Mouse (Mus musculus): ENCODE measurements around the gene Kctd2. TPM values are rescaled to one million over a fixed set of nuclear protein-coding genes. Genes with fewer than 3 reads are reported as not detected.

The Kctd2 gene
- polyA plus RNA-seq, 1 experiment from 2014 or later: 3.2 TPM

- Histone ChIP-seq H3K4me2 (ENCODE audit: low read depth, low read length) (no peak overlapping the region), H3K9me3 (replicated peaks; ENCODE audit: control insufficient read depth, low read length) (no peaks in the 10 kb centered on the region), H3K27ac (ENCODE audit: low read length) (no peak overlapping the region), H3K9ac (ENCODE audit: low read length) (no peak overlapping the region), H3K36me3 (ENCODE audit: control insufficient read depth, insufficient read depth, low read length) (peaks cover 5% of the 10 kb centered on the region; the same call in 1 of the 2 replicates), H3K4me3 (replicated peaks; ENCODE audit: low read length) (no peak overlapping the region), H3K27me3 (ENCODE audit: control insufficient read depth, insufficient read depth, low read length) (no peaks in the 10 kb centered on the region), H3K4me1 (ENCODE audit: control insufficient read depth, insufficient read depth, low read length) (no peaks in the 10 kb centered on the region)
- WGBS: 61% methylated on average over 34 of the region's 34 CpGs
- ATAC-seq (ENCODE audit: insufficient read depth, low FRiP score): peak; percentile 25; the same call in 1 of the 2 replicates
Measured at GRCm38 (mm10) chr11:115393721-115394325, 26.1 kb upstream of the Kctd2 start.

- Histone ChIP-seq H3K27me3 (ENCODE audit: control insufficient read depth, insufficient read depth, low read length) (no peaks in the 10 kb centered on the region), H3K9ac (ENCODE audit: low read length) (no peak overlapping the region), H3K4me2 (ENCODE audit: low read depth, low read length) (no peak overlapping the region), H3K27ac (ENCODE audit: low read length) (no peak overlapping the region), H3K9me3 (replicated peaks; ENCODE audit: control insufficient read depth, low read length) (no peaks in the 10 kb centered on the region), H3K36me3 (ENCODE audit: control insufficient read depth, insufficient read depth, low read length) (peaks cover 5% of the 10 kb centered on the region; the same call in 1 of the 2 replicates), H3K4me3 (replicated peaks; ENCODE audit: low read length) (no peak overlapping the region), H3K4me1 (ENCODE audit: control insufficient read depth, insufficient read depth, low read length) (no peaks in the 10 kb centered on the region)
- no peak for ATAC-seq (ENCODE audit: insufficient read depth, low FRiP score)
- WGBS: 60% methylated on average over 7 of the region's 7 CpGs
Measured at GRCm38 (mm10) chr11:115398085-115398484, 21.8 kb upstream of the Kctd2 start.

GRCm38 (mm10) chr11:115400126-115400525, 19.8 kb upstream of the Kctd2 start:
- Histone ChIP-seq H3K4me2 (ENCODE audit: low read depth, low read length) (no peak overlapping the region), H3K36me3 (ENCODE audit: control insufficient read depth, insufficient read depth, low read length) (no peaks in the 10 kb centered on the region), H3K9me3 (replicated peaks; ENCODE audit: control insufficient read depth, low read length) (no peaks in the 10 kb centered on the region), H3K9ac (ENCODE audit: low read length) (no peak overlapping the region), H3K27me3 (ENCODE audit: control insufficient read depth, insufficient read depth, low read length) (no peaks in the 10 kb centered on the region), H3K4me3 (replicated peaks; ENCODE audit: low read length) (no peak overlapping the region), H3K4me1 (ENCODE audit: control insufficient read depth, insufficient read depth, low read length) (peaks cover 10% of the 10 kb centered on the region), H3K27ac (ENCODE audit: low read length) (no peak overlapping the region)
- 64% methylated on average over 3 of the region's 3 CpGs for WGBS
- ATAC-seq (ENCODE audit: insufficient read depth, low FRiP score): no peak

GRCm38 (mm10) chr11:115400630-115401391, 19.1 kb upstream of the Kctd2 start:
- H3K27ac ChIP-seq (ENCODE audit: low read length): no peak overlapping the region
- 43% methylated on average over 11 of the region's 11 CpGs for WGBS

GRCm38 (mm10) chr11:115403338-115404124, 16.4 kb upstream of the Kctd2 start, which contains the start of gene Mrpl58:
Gene Mrpl58, plus strand, starts transcription at chr11:115403752.
- Histone ChIP-seq H3K27ac (ENCODE audit: low read length) (peak within 1 kb of the TSS; percentile 88), H3K9ac (ENCODE audit: low read length) (peak within 1 kb of the TSS; percentile 91), H3K4me1 (ENCODE audit: control insufficient read depth, insufficient read depth, low read length) (peaks cover 10% of the 10 kb centered on the region), H3K4me2 (ENCODE audit: low read depth, low read length) (peak within 1 kb of the TSS; percentile 89), H3K9me3 (replicated peaks; ENCODE audit: control insufficient read depth, low read length) (no peaks in the 10 kb centered on the region), H3K36me3 (ENCODE audit: control insufficient read depth, insufficient read depth, low read length) (0 out of 2 replicates have a peak, but pooled peaks cover 4% of the 10 kb centered on the region), H3K4me3 (replicated peaks; ENCODE audit: low read length) (peak within 1 kb of the TSS; percentile 72), H3K27me3 (ENCODE audit: control insufficient read depth, insufficient read depth, low read length) (no peaks in the 10 kb centered on the region)
- WGBS: 3% methylated on average over 50 of the region's 50 CpGs
- ATAC-seq (ENCODE audit: insufficient read depth, low FRiP score): peak; percentile 90

More at GRCm38 (mm10) chr11:115400630-115401391, 19.1 kb upstream of the Kctd2 start:
- ATAC-seq (ENCODE audit: insufficient read depth, low FRiP score): no peak
- H3K27me3 ChIP-seq (ENCODE audit: control insufficient read depth, insufficient read depth, low read length): no peaks in the 10 kb centered on the region
- no peak overlapping the region for H3K4me2 ChIP-seq (ENCODE audit: low read depth, low read length)
- no peaks in the 10 kb centered on the region for H3K36me3 ChIP-seq (ENCODE audit: control insufficient read depth, insufficient read depth, low read length)
- H3K4me3 ChIP-seq (replicated peaks; ENCODE audit: low read length): no peak overlapping the region
- no peaks in the 10 kb centered on the region for H3K9me3 ChIP-seq (replicated peaks; ENCODE audit: control insufficient read depth, low read length)
- peaks cover 10% of the 10 kb centered on the region for H3K4me1 ChIP-seq (ENCODE audit: control insufficient read depth, insufficient read depth, low read length)
- H3K9ac ChIP-seq (ENCODE audit: low read length): no peak overlapping the region; the same call in 1 of the 2 replicates

- Histone ChIP-seq H3K27ac (ENCODE audit: low read length) (no peak overlapping the region), H3K9me3 (replicated peaks; ENCODE audit: control insufficient read depth, low read length) (no peaks in the 10 kb centered on the region), H3K36me3 (ENCODE audit: control insufficient read depth, insufficient read depth, low read length) (0 out of 2 replicates have a peak, but pooled peaks cover 4% of the 10 kb centered on the region), H3K4me3 (replicated peaks; ENCODE audit: low read length) (no peak overlapping the region), H3K4me2 (ENCODE audit: low read depth, low read length) (no peak overlapping the region), H3K4me1 (ENCODE audit: control insufficient read depth, insufficient read depth, low read length) (peaks cover 10% of the 10 kb centered on the region), H3K27me3 (ENCODE audit: control insufficient read depth, insufficient read depth, low read length) (no peaks in the 10 kb centered on the region), H3K9ac (ENCODE audit: low read length) (no peak overlapping the region)
- ATAC-seq (ENCODE audit: insufficient read depth, low FRiP score): no peak
- 95% methylated on average over 6 of the region's 6 CpGs for WGBS
Measured at GRCm38 (mm10) chr11:115405723-115406122, 14.2 kb upstream of the Kctd2 start.

GRCm38 (mm10) chr11:115406858-115407401, 13.0 kb upstream of the Kctd2 start:
- 0 out of 2 replicates have a peak, but pooled peaks cover 4% of the 10 kb centered on the region for H3K36me3 ChIP-seq (ENCODE audit: control insufficient read depth, insufficient read depth, low read length)
- ATAC-seq (ENCODE audit: insufficient read depth, low FRiP score): no peak
- H3K9me3 ChIP-seq (replicated peaks; ENCODE audit: control insufficient read depth, low read length): no peaks in the 10 kb centered on the region
- no peak overlapping the region for H3K4me3 ChIP-seq (replicated peaks; ENCODE audit: low read length)
- H3K27ac ChIP-seq (ENCODE audit: low read length): no peak overlapping the region
- no peak overlapping the region for H3K9ac ChIP-seq (ENCODE audit: low read length)
- H3K4me1 ChIP-seq (ENCODE audit: control insufficient read depth, insufficient read depth, low read length): peaks cover 17% of the 10 kb centered on the region
- 94% methylated on average over 17 of the region's 17 CpGs for WGBS
- no peak overlapping the region for H3K4me2 ChIP-seq (ENCODE audit: low read depth, low read length)
- no peaks in the 10 kb centered on the region for H3K27me3 ChIP-seq (ENCODE audit: control insufficient read depth, insufficient read depth, low read length)

GRCm38 (mm10) chr11:115408266-115408920, 11.5 kb upstream of the Kctd2 start:
- Histone ChIP-seq H3K9ac (ENCODE audit: low read length) (no peak overlapping the region), H3K4me3 (replicated peaks; ENCODE audit: low read length) (no peak overlapping the region), H3K27me3 (ENCODE audit: control insufficient read depth, insufficient read depth, low read length) (no peaks in the 10 kb centered on the region), H3K4me1 (ENCODE audit: control insufficient read depth, insufficient read depth, low read length) (peaks cover 22% of the 10 kb centered on the region), H3K27ac (ENCODE audit: low read length) (peak overlapping the region; percentile 30; the same call in 1 of the 2 replicates), H3K9me3 (replicated peaks; ENCODE audit: control insufficient read depth, low read length) (no peaks in the 10 kb centered on the region), H3K4me2 (ENCODE audit: low read depth, low read length) (no peak overlapping the region), H3K36me3 (ENCODE audit: control insufficient read depth, insufficient read depth, low read length) (0 out of 2 replicates have a peak, but pooled peaks cover 4% of the 10 kb centered on the region)
- no peak for ATAC-seq (ENCODE audit: insufficient read depth, low FRiP score)
- 75% methylated on average over 6 of the region's 6 CpGs for WGBS

All from stomach, embryonic 16.5 days (tissue).